Mouse (Mus musculus): ENCODE measurements around the gene Sbds. TPM values are rescaled to one million over a fixed set of nuclear protein-coding genes. Genes with fewer than 3 reads are reported as not detected.

Sbds gene
- total RNA-seq, 2 experiments from 2014 or later, result 109 TPM

DNA sequence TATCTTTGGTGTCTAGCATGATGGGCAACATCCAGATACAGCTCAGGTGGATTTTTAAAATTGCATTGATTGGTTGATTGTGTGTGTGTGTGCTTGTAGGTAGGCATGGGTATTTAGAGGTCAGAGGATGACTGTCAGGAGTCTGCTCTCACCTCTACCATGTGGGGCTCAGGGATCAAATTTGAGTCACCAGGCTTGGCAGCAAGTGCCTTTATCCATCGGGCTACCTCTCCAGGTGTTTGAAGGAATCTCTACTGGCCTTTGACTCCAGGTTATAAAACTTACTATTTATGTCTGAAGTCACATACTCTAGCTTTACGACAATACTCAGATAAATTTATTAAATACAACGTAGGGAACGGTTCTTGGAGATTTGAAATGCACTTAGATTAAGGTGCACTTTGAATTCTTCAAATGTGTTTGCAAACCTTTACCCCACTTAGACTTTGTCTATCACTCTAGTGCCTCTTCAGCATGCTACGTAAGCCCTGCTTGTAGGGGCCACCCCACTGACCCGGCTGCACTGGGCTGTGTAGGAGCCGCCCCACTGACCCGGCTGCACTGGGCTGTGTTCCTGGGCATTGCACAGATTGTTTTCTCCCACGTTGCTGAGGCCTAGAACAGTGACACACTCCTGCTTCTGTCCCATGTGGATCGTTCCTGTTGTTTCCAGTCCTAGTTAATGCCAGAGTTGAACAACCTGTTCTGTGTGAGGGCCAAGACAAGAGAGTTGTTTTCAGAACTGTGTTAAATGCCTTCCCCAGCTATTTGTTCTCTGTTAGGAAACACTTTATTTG is 54.9 kb downstream of the Sbds start:
- DNase-seq, result peak in 1 of 2 experiments; percentile 22

DNA sequence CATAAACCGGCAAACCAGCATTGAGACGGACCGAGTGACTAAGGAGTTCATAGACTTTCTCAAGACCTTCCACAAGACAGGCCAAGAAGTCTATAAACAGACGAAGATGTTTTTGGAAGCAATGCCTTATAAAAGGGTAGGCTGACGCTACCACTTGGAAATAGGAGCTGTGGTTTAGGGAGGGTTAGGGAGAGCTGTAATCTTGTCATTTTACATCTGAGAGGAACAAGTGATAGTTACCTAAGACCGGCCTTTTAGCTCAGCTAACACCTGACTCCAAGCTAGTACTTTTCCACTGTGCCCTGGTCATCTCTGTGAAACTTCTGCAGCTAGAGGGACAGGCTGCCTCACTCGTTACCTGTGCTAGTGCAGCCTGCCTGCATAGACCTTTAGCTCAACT is 57.3 kb downstream of the Sbds start:
- DNase-seq, result no peak

DNA sequence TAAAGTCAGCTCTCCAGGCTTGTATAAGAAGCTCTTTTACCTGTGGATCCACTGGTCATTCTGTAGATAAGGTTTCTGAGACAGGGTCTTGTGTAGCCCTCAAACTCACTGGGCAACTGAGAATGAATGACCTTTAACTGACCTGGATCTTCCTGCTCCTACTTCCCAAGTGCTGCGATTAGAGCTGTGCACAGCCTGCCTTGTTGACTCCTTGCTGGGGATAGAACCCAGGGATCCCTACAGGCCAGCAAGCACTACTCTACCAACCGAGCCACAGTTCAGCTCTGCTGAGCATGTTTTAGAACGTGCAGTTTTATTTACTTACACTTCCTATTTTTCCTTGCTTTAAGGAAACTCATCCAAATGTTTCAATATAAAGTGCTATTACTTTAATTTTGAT is 57.9 kb downstream of the Sbds start:
- no peak for DNase-seq

DNA sequence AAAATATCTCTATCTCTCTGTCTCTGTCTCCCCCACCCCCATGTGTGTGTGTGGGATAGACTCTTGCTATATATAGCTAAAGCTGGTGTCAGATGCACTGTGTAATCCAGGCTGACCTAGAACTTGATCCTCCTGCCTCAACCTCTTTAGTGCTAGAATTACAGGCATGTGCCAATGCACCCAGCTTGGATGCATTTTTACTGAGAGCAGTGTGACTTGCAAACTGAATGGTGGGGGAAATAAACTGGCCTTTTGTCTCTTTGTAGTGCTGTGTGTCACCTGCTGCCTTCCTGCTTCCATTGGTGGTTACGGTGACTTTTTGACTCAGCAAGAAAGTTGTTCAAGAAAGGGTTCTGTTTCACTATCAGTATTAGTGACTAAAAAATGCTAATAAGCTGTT is 59.0 kb downstream of the Sbds start:
- no peak for DNase-seq

Other genes with a start within 250 kb of the Sbds start
- 100 to 1,000 TPM in 1 of 2 experiments, 10 to 100 TPM in 1; 100.0 to 138 TPM for gene Asl, start 226.3 kb downstream of the Sbds start, total RNA-seq (2021)
- 10 to 100 TPM; 27.2 to 39.6 TPM for gene Crcp, start 226.2 kb downstream of the Sbds start, total RNA-seq (2021)
- 10 to 100 TPM; 47.8 to 48.8 TPM for gene Tpst1, start 182.2 kb downstream of the Sbds start, total RNA-seq (2021)
- gene Kctd7, start 110.7 kb downstream of the Sbds start, total RNA-seq (2021), result 10 to 100 TPM in 1 of 2 experiments, 1 to 10 TPM in 1; 8.6 to 14.6 TPM
- 10 to 100 TPM; 39.3 to 47.9 TPM for gene Rabgef1, start 83.7 kb downstream of the Sbds start, total RNA-seq (2021)
- 10 to 100 TPM; 68.0 to 74.2 TPM for gene Tmem248, start 38.4 kb downstream of the Sbds start, total RNA-seq (2021)
- 10 to 100 TPM; 28.1 to 32.3 TPM for gene Tyw1, start 89 bp upstream of the Sbds start, total RNA-seq (2021)
- gene Caln1, start 113.9 kb upstream of the Sbds start, total RNA-seq (2021), result 10 to 100 TPM; 35.2 to 55.2 TPM
- not detected for gene A330070K13Rik, start 129.1 kb upstream of the Sbds start, total RNA-seq (2021)